Mouse (Mus musculus): ENCODE measurements around the gene Mrtfb.

Gene Mrtfb

GRCm38 (mm10) chr16:13445461-13445860, 189.2 kb downstream of the Mrtfb start:
- DNase-seq = no peak

- no peak for DNase-seq
Observed at GRCm38 (mm10) chr16:13446488-13446887, 190.2 kb downstream of the Mrtfb start.

- DNase-seq = no peak
Observed at GRCm38 (mm10) chr16:13446971-13447283, 190.6 kb downstream of the Mrtfb start.

GRCm38 (mm10) chr16:13447284-13448050, 191.2 kb downstream of the Mrtfb start:
- DNase-seq = peak; percentile 52

- DNase-seq = peak; percentile 66
Observed at GRCm38 (mm10) chr16:13448051-13448705, 191.9 kb downstream of the Mrtfb start.

- no peak for DNase-seq
Observed at GRCm38 (mm10) chr16:13448706-13449090, 192.4 kb downstream of the Mrtfb start.

GRCm38 (mm10) chr16:13449491-13449890, 193.2 kb downstream of the Mrtfb start:
- peak; percentile 50 for DNase-seq

- no peak for DNase-seq
Observed at GRCm38 (mm10) chr16:13450831-13451230, 194.6 kb downstream of the Mrtfb start.

GRCm38 (mm10) chr16:13451991-13452390, 195.7 kb downstream of the Mrtfb start:
- DNase-seq = no peak

GRCm38 (mm10) chr16:13452661-13453060, 196.4 kb downstream of the Mrtfb start:
- DNase-seq = no peak

GRCm38 (mm10) chr16:13454026-13454600, 197.8 kb downstream of the Mrtfb start:
- no peak for DNase-seq

GRCm38 (mm10) chr16:13455560-13455959, 199.3 kb downstream of the Mrtfb start:
- no peak for DNase-seq

GRCm38 (mm10) chr16:13458556-13458955, 202.3 kb downstream of the Mrtfb start:
- no peak for DNase-seq

- no peak for DNase-seq
Observed at GRCm38 (mm10) chr16:13460071-13460470, 203.8 kb downstream of the Mrtfb start.

GRCm38 (mm10) chr16:13460777-13461408, 204.6 kb downstream of the Mrtfb start:
- no peak for DNase-seq

- no peak for DNase-seq
Observed at GRCm38 (mm10) chr16:13464662-13465061, 208.4 kb downstream of the Mrtfb start.

Data from liver (tissue).